Mouse (Mus musculus) cerebellum, postnatal 10 days (tissue): Measurements from ENCODE around the gene Scgb1b7.
"Not testable (repeated sequence)": the region's sequence is repeated elsewhere in the genome, so short reads cannot be mapped to it uniquely, and the experiment has no call there.

Experiments used
- DNase-seq, 2 experiments: peaks; one replicate each; pipeline ENCODE4 v3.0.0; 2021; ENCODE audit warnings: mixed read lengths in 2 of 2

The Scgb1b7 gene

DNA sequence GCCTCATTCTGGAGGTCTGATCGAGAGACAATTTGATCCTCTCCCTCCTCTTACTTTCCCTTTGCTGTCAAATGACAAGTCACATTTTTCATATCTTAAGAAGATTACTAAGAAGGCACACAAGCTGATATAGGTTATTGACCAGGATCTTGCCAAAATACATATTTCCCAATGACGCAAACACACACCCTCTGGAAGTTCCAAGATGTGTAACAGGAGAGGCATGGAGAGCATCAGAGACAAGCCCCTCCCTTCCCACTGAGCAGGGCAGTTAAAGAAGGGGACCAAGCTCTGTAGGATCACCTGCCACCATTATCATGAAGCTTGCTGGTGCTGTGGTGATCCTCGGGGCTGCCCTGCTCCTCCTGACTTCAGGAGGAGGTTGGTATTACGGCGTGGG is at the start of gene Scgb1b7:
Gene Scgb1b7 (plus strand): TSS at position 301 of the 400 bp plus-strand sequence.
- not testable (repeated sequence) for DNase-seq

- not testable (repeated sequence) for DNase-seq
Measured at GRCm38 (mm10) chr7:31705657-31706056, 6.8 kb upstream of the Scgb1b7 start, which contains the start of gene Scgb2b7. TSS of gene Scgb2b7 (minus strand) at chr7:31705757.
